Mouse (Mus musculus) gonadal fat pad, adult 2 months (tissue): ENCODE data around the gene Gucy2e. TPM values are rescaled to one million over a fixed set of nuclear protein-coding genes. Genes with fewer than 3 reads are reported as not detected.

Experiments
- DNase-seq: peaks from one replicate; pipeline ENCODE4 v3.0.0-alpha.2; 2012; ENCODE audit warnings: low read depth
- polyA plus RNA-seq: library from polyadenylated mRNA; depleted of rRNA; stranded (reverse); fragments of >200 nt; gene quantifications from 2 replicates; pipeline ENCODE4 v1.2.3, GENCODE M21; 2012; rRNA removed

The Gucy2e gene
- 0.04 and 0.05 TPM in 2 replicates for polyA plus RNA-seq

- DNase-seq = no peak
Measured at GRCm38 (mm10) chr11:69236926-69237260, at the start of gene Gucy2e. TSS of gene Gucy2e (minus strand) at chr11:69237036.

- DNase-seq = no peak
Measured at GRCm38 (mm10) chr11:69277267-69277666, 40.4 kb upstream of the Gucy2e start.

- no peak for DNase-seq
Measured at GRCm38 (mm10) chr11:69276081-69276480, 39.2 kb upstream of the Gucy2e start.

GRCm38 (mm10) chr11:69275650-69276049 lies 38.8 kb upstream of the Gucy2e start:
- no peak for DNase-seq

GRCm38 (mm10) chr11:69272122-69272740 lies 35.4 kb upstream of the Gucy2e start:
- DNase-seq = peak; percentile 12

GRCm38 (mm10) chr11:69269575-69269974 lies 32.7 kb upstream of the Gucy2e start:
- DNase-seq = no peak

- DNase-seq = no peak
Measured at GRCm38 (mm10) chr11:69268100-69268499, 31.3 kb upstream of the Gucy2e start.

- DNase-seq = no peak
Measured at GRCm38 (mm10) chr11:69267341-69267740, 30.5 kb upstream of the Gucy2e start.

GRCm38 (mm10) chr11:69266253-69266652 lies 29.4 kb upstream of the Gucy2e start:
- no peak for DNase-seq

GRCm38 (mm10) chr11:69265410-69265809 lies 28.6 kb upstream of the Gucy2e start:
- no peak for DNase-seq

- DNase-seq = no peak
Measured at GRCm38 (mm10) chr11:69264276-69264675, 27.4 kb upstream of the Gucy2e start.

- DNase-seq = no peak
Measured at GRCm38 (mm10) chr11:69260111-69260510, 23.3 kb upstream of the Gucy2e start.

GRCm38 (mm10) chr11:69258287-69258686 lies 21.5 kb upstream of the Gucy2e start:
- no peak for DNase-seq

- DNase-seq = no peak
Measured at GRCm38 (mm10) chr11:69257807-69258206, 21.0 kb upstream of the Gucy2e start.

- DNase-seq = no peak
Measured at GRCm38 (mm10) chr11:69257072-69257471, 20.2 kb upstream of the Gucy2e start.

- no peak for DNase-seq
Measured at GRCm38 (mm10) chr11:69254808-69255207, 18.0 kb upstream of the Gucy2e start.

GRCm38 (mm10) chr11:69253131-69253530 lies 16.3 kb upstream of the Gucy2e start:
- no peak for DNase-seq

GRCm38 (mm10) chr11:69251953-69252352 lies 15.1 kb upstream of the Gucy2e start:
- no peak for DNase-seq

- no peak for DNase-seq
Measured at GRCm38 (mm10) chr11:69251135-69251842, 14.5 kb upstream of the Gucy2e start.

GRCm38 (mm10) chr11:69250106-69250505 lies 13.3 kb upstream of the Gucy2e start:
- DNase-seq = no peak

- DNase-seq = no peak
Measured at GRCm38 (mm10) chr11:69249131-69249530, 12.3 kb upstream of the Gucy2e start.

- no peak for DNase-seq
Measured at GRCm38 (mm10) chr11:69245643-69246042, 8.8 kb upstream of the Gucy2e start.

GRCm38 (mm10) chr11:69244911-69245310 lies 8.1 kb upstream of the Gucy2e start:
- DNase-seq = no peak
